Mouse (Mus musculus) ES-Bruce4 (cell line): ENCODE data around the gene Trmt5. TPM values are rescaled to one million over a fixed set of nuclear protein-coding genes. Genes with fewer than 3 reads are reported as not detected.

Experiments
- H3K27ac ChIP-seq: 2 replicates; pipeline ENCODE4 v1.5.1; 2012; ENCODE audit warnings: low read length, inconsistent platforms; ENCODE audit not compliant: insufficient read depth
- H3K27me3 ChIP-seq: 2 replicates; pipeline ENCODE4 v1.6.1; 2012; ENCODE audit warnings: mild to moderate bottlenecking, low read length, inconsistent platforms; ENCODE audit not compliant: control insufficient read depth, poor library complexity, insufficient read depth, severe bottlenecking
- H3K36me3 ChIP-seq: 2 replicates; pipeline ENCODE4 v1.6.1; 2012; ENCODE audit warnings: inconsistent platforms, mild to moderate bottlenecking, low read length, moderate library complexity; ENCODE audit not compliant: control insufficient read depth, poor library complexity, insufficient read depth, severe bottlenecking
- H3K4me1 ChIP-seq: one replicate; pipeline ENCODE4 v1.8.1; 2011; ENCODE audit warnings: low read length; ENCODE audit not compliant: control insufficient read depth, insufficient read depth
- H3K4me3 ChIP-seq: 2 replicates; pipeline ENCODE4 v1.5.1; 2011; ENCODE audit warnings: low read depth, mild to moderate bottlenecking, low read length
- H3K9ac ChIP-seq: 2 replicates; pipeline ENCODE4 v1.6.1; 2012; ENCODE audit warnings: low read depth, mild to moderate bottlenecking, inconsistent platforms; ENCODE audit not compliant: poor library complexity, severe bottlenecking
- H3K9me3 ChIP-seq: replicated peaks from 2 replicates; pipeline ENCODE4 v1.6.1; 2012; ENCODE audit warnings: mild to moderate bottlenecking, low read length, inconsistent platforms; ENCODE audit not compliant: control insufficient read depth, poor library complexity, insufficient read depth, severe bottlenecking
- CTCF ChIP-seq: IDR thresholded peaks from one replicate; pipeline ENCODE4 v1.8.1; 2011; ENCODE audit warnings: low read depth, low read length
- EP300 ChIP-seq: IDR thresholded peaks from 2 replicates; pipeline ENCODE4 v1.6.1; 2011; ENCODE audit warnings: low read depth, low read length; ENCODE audit not compliant: insufficient read depth
- POLR2A ChIP-seq: IDR thresholded peaks from one replicate; pipeline ENCODE4 v1.8.1; 2011; ENCODE audit warnings: low read length; ENCODE audit not compliant: insufficient read depth
- polyA plus RNA-seq: library from polyadenylated mRNA; stranded (reverse); fragments of >200 nt; gene quantifications from 2 replicates; pipeline ENCODE4 v1.2.4, GENCODE M21; 2011; ENCODE audit warnings: low read depth; ENCODE audit not compliant: missing spikeins, insufficient read depth, insufficient read length

Trmt5 gene
- polyA plus RNA-seq, 1 experiment, result 53.2 TPM

- no peaks in the 10 kb centered on the region for H3K4me1 ChIP-seq
- H3K9me3 ChIP-seq, result peaks cover 9% of the 10 kb centered on the region; the same call in 1 of the 2 replicates
- TF ChIP-seq POLR2A (no peak), EP300 (no peak), CTCF (no peak)
- H3K4me3 ChIP-seq, result no peak overlapping the region
- no peaks in the 10 kb centered on the region for H3K36me3 ChIP-seq
- H3K9ac ChIP-seq, result no peak overlapping the region
- no peaks in the 10 kb centered on the region for H3K27me3 ChIP-seq
- no peak overlapping the region for H3K27ac ChIP-seq
Observed at GRCm38 (mm10) chr12:73307750-73308149, 21.2 kb upstream of the Trmt5 start.

- Histone ChIP-seq H3K36me3 (no peaks in the 10 kb centered on the region), H3K9ac (no peak overlapping the region), H3K4me3 (no peak overlapping the region), H3K9me3 (no peaks in the 10 kb centered on the region; the same call in 1 of the 2 replicates), H3K4me1 (no peaks in the 10 kb centered on the region), H3K27ac (no peak overlapping the region), H3K27me3 (no peaks in the 10 kb centered on the region)
- TF ChIP-seq EP300, result no peak
- no peak for TF ChIP-seq POLR2A
- no peak for TF ChIP-seq CTCF
Observed at GRCm38 (mm10) chr12:73304636-73305035, 18.1 kb upstream of the Trmt5 start.

- TF ChIP-seq EP300, result no peak
- TF ChIP-seq POLR2A, result no peak
- Histone ChIP-seq H3K9me3 (no peaks in the 10 kb centered on the region), H3K4me1 (no peaks in the 10 kb centered on the region), H3K27ac (no peak overlapping the region), H3K4me3 (no peak overlapping the region), H3K9ac (no peak overlapping the region), H3K27me3 (no peaks in the 10 kb centered on the region), H3K36me3 (no peaks in the 10 kb centered on the region)
Observed at GRCm38 (mm10) chr12:73300531-73300930, 14.0 kb upstream of the Trmt5 start.

GRCm38 (mm10) chr12:73298621-73299020 lies 12.1 kb upstream of the Trmt5 start:
- Histone ChIP-seq H3K4me3 (no peak overlapping the region), H3K27ac (no peak overlapping the region), H3K4me1 (peaks cover 1% of the 10 kb centered on the region), H3K9me3 (no peaks in the 10 kb centered on the region), H3K36me3 (no peaks in the 10 kb centered on the region), H3K9ac (no peak overlapping the region), H3K27me3 (no peaks in the 10 kb centered on the region)
- no peak for TF ChIP-seq EP300
- TF ChIP-seq CTCF, result no peak
- TF ChIP-seq POLR2A, result no peak

- no peak for TF ChIP-seq POLR2A
- TF ChIP-seq EP300, result no peak
- TF ChIP-seq CTCF, result no peak
- H3K4me3 ChIP-seq, result no peak overlapping the region
- no peak overlapping the region for H3K9ac ChIP-seq
- H3K27me3 ChIP-seq, result no peaks in the 10 kb centered on the region
- peak overlapping the region; percentile 76 for H3K27ac ChIP-seq
- no peaks in the 10 kb centered on the region for H3K9me3 ChIP-seq
- peaks cover 1% of the 10 kb centered on the region for H3K4me1 ChIP-seq
- no peaks in the 10 kb centered on the region for H3K36me3 ChIP-seq
Observed at GRCm38 (mm10) chr12:73295505-73296140, 9.1 kb upstream of the Trmt5 start.

- H3K27me3 ChIP-seq, result no peaks in the 10 kb centered on the region
- H3K27ac ChIP-seq, result peak overlapping the region; percentile 76
- H3K9me3 ChIP-seq, result no peaks in the 10 kb centered on the region
- TF ChIP-seq CTCF (no peak), EP300 (no peak), POLR2A (no peak)
- no peak overlapping the region for H3K9ac ChIP-seq
- no peaks in the 10 kb centered on the region for H3K36me3 ChIP-seq
- H3K4me1 ChIP-seq, result peaks cover 1% of the 10 kb centered on the region
- H3K4me3 ChIP-seq, result no peak overlapping the region
Observed at GRCm38 (mm10) chr12:73294884-73295283, 8.4 kb upstream of the Trmt5 start.
